Mouse (Mus musculus): ENCODE measurements around the gene Fgd3. TPM values are rescaled to one million over a fixed set of nuclear protein-coding genes. Genes with fewer than 3 reads are reported as not detected.

Gene Fgd3
- polyA plus RNA-seq, 1 experiment from 2014 or later = 2.7 TPM

GRCm38 (mm10) chr13:49242321-49243065, 77.6 kb downstream of the Fgd3 start:
- no peaks in the 10 kb centered on the region for H3K4me1 ChIP-seq (ENCODE audit: control insufficient read depth, insufficient read depth, low read length)
- WGBS = 69% methylated on average over 9 of the region's 9 CpGs
- no peak overlapping the region for H3K4me3 ChIP-seq (ENCODE audit: low read depth, low read length)
- H3K9ac ChIP-seq (ENCODE audit: low read depth, low read length) = no peak overlapping the region
- no peaks in the 10 kb centered on the region for H3K36me3 ChIP-seq (ENCODE audit: control insufficient read depth, insufficient read depth, low read length)
- peaks cover 11% of the 10 kb centered on the region for H3K27me3 ChIP-seq (ENCODE audit: control insufficient read depth, insufficient read depth, low read depth, low read length)
- no peaks in the 10 kb centered on the region for H3K9me3 ChIP-seq (replicated peaks; ENCODE audit: control insufficient read depth, low read length, poor library complexity, severe bottlenecking)
- ATAC-seq = no peak
- no peak overlapping the region for H3K4me2 ChIP-seq (ENCODE audit: low read length)
- no peak overlapping the region for H3K27ac ChIP-seq (ENCODE audit: low read length)

- WGBS = 94% methylated on average over 8 of the region's 8 CpGs
Measured at GRCm38 (mm10) chr13:49238737-49239136, 81.4 kb downstream of the Fgd3 start.

GRCm38 (mm10) chr13:49237617-49238016, 82.5 kb downstream of the Fgd3 start:
- Histone ChIP-seq H3K27me3 (ENCODE audit: control insufficient read depth, insufficient read depth, low read depth, low read length) (no peaks in the 10 kb centered on the region), H3K4me1 (ENCODE audit: control insufficient read depth, insufficient read depth, low read length) (no peaks in the 10 kb centered on the region), H3K9ac (ENCODE audit: low read depth, low read length) (no peak overlapping the region), H3K27ac (ENCODE audit: low read length) (no peak overlapping the region), H3K36me3 (ENCODE audit: control insufficient read depth, insufficient read depth, low read length) (no peaks in the 10 kb centered on the region), H3K4me3 (ENCODE audit: low read depth, low read length) (no peak overlapping the region), H3K9me3 (replicated peaks; ENCODE audit: control insufficient read depth, low read length, poor library complexity, severe bottlenecking) (no peaks in the 10 kb centered on the region), H3K4me2 (ENCODE audit: low read length) (no peak overlapping the region)
- no peak for ATAC-seq
- 95% methylated on average over 8 of the region's 8 CpGs for WGBS

More at GRCm38 (mm10) chr13:49238737-49239136, 81.4 kb downstream of the Fgd3 start:
- no peaks in the 10 kb centered on the region for H3K27me3 ChIP-seq (ENCODE audit: control insufficient read depth, insufficient read depth, low read depth, low read length)
- no peaks in the 10 kb centered on the region for H3K4me1 ChIP-seq (ENCODE audit: control insufficient read depth, insufficient read depth, low read length)
- no peak overlapping the region for H3K4me2 ChIP-seq (ENCODE audit: low read length)
- H3K36me3 ChIP-seq (ENCODE audit: control insufficient read depth, insufficient read depth, low read length) = no peaks in the 10 kb centered on the region
- ATAC-seq = no peak
- H3K4me3 ChIP-seq (ENCODE audit: low read depth, low read length) = no peak overlapping the region
- H3K27ac ChIP-seq (ENCODE audit: low read length) = no peak overlapping the region
- H3K9ac ChIP-seq (ENCODE audit: low read depth, low read length) = no peak overlapping the region
- H3K9me3 ChIP-seq (replicated peaks; ENCODE audit: control insufficient read depth, low read length, poor library complexity, severe bottlenecking) = no peaks in the 10 kb centered on the region

GRCm38 (mm10) chr13:49234711-49235110, 85.4 kb downstream of the Fgd3 start:
- H3K27ac ChIP-seq (ENCODE audit: low read length) = no peak overlapping the region
- H3K4me3 ChIP-seq (ENCODE audit: low read depth, low read length) = no peak overlapping the region
- no peaks in the 10 kb centered on the region for H3K36me3 ChIP-seq (ENCODE audit: control insufficient read depth, insufficient read depth, low read length)
- no peak overlapping the region for H3K9ac ChIP-seq (ENCODE audit: low read depth, low read length)
- H3K9me3 ChIP-seq (replicated peaks; ENCODE audit: control insufficient read depth, low read length, poor library complexity, severe bottlenecking) = no peaks in the 10 kb centered on the region
- no peaks in the 10 kb centered on the region for H3K27me3 ChIP-seq (ENCODE audit: control insufficient read depth, insufficient read depth, low read depth, low read length)
- no peaks in the 10 kb centered on the region for H3K4me1 ChIP-seq (ENCODE audit: control insufficient read depth, insufficient read depth, low read length)
- H3K4me2 ChIP-seq (ENCODE audit: low read length) = no peak overlapping the region
- 96% methylated on average over 4 of the region's 4 CpGs for WGBS
- no peak for ATAC-seq

- 80% methylated on average over 8 of the region's 8 CpGs for WGBS
- Histone ChIP-seq H3K4me1 (ENCODE audit: control insufficient read depth, insufficient read depth, low read length) (no peaks in the 10 kb centered on the region), H3K4me3 (ENCODE audit: low read depth, low read length) (no peak overlapping the region), H3K36me3 (ENCODE audit: control insufficient read depth, insufficient read depth, low read length) (no peaks in the 10 kb centered on the region), H3K4me2 (ENCODE audit: low read length) (no peak overlapping the region), H3K27ac (ENCODE audit: low read length) (no peak overlapping the region), H3K9ac (ENCODE audit: low read depth, low read length) (no peak overlapping the region), H3K27me3 (ENCODE audit: control insufficient read depth, insufficient read depth, low read depth, low read length) (no peaks in the 10 kb centered on the region), H3K9me3 (replicated peaks; ENCODE audit: control insufficient read depth, low read length, poor library complexity, severe bottlenecking) (no peaks in the 10 kb centered on the region)
- no peak for ATAC-seq
Measured at GRCm38 (mm10) chr13:49233792-49234572, 86.1 kb downstream of the Fgd3 start.

- no peaks in the 10 kb centered on the region for H3K27me3 ChIP-seq (ENCODE audit: control insufficient read depth, insufficient read depth, low read depth, low read length)
- no peak overlapping the region for H3K9ac ChIP-seq (ENCODE audit: low read depth, low read length)
- H3K4me2 ChIP-seq (ENCODE audit: low read length) = no peak overlapping the region
- H3K27ac ChIP-seq (ENCODE audit: low read length) = no peak overlapping the region
- H3K9me3 ChIP-seq (replicated peaks; ENCODE audit: control insufficient read depth, low read length, poor library complexity, severe bottlenecking) = no peaks in the 10 kb centered on the region
- 26% methylated on average over 4 of the region's 4 CpGs for WGBS
- no peaks in the 10 kb centered on the region for H3K4me1 ChIP-seq (ENCODE audit: control insufficient read depth, insufficient read depth, low read length)
- no peaks in the 10 kb centered on the region for H3K36me3 ChIP-seq (ENCODE audit: control insufficient read depth, insufficient read depth, low read length)
- no peak for ATAC-seq
- no peak overlapping the region for H3K4me3 ChIP-seq (ENCODE audit: low read depth, low read length)
Measured at GRCm38 (mm10) chr13:49225633-49226032, 94.5 kb downstream of the Fgd3 start.

- no peak for ATAC-seq
- H3K9me3 ChIP-seq (replicated peaks; ENCODE audit: control insufficient read depth, low read length, poor library complexity, severe bottlenecking) = no peaks in the 10 kb centered on the region
- 63% methylated on average over 3 of the region's 3 CpGs for WGBS
- no peak overlapping the region for H3K9ac ChIP-seq (ENCODE audit: low read depth, low read length)
- H3K4me2 ChIP-seq (ENCODE audit: low read length) = no peak overlapping the region
- no peaks in the 10 kb centered on the region for H3K27me3 ChIP-seq (ENCODE audit: control insufficient read depth, insufficient read depth, low read depth, low read length)
- no peaks in the 10 kb centered on the region for H3K36me3 ChIP-seq (ENCODE audit: control insufficient read depth, insufficient read depth, low read length)
- H3K4me3 ChIP-seq (ENCODE audit: low read depth, low read length) = no peak overlapping the region
- H3K4me1 ChIP-seq (ENCODE audit: control insufficient read depth, insufficient read depth, low read length) = no peaks in the 10 kb centered on the region
- no peak overlapping the region for H3K27ac ChIP-seq (ENCODE audit: low read length)
Measured at GRCm38 (mm10) chr13:49225159-49225558, 95.0 kb downstream of the Fgd3 start.

- Histone ChIP-seq H3K27me3 (ENCODE audit: control insufficient read depth, insufficient read depth, low read depth, low read length) (no peaks in the 10 kb centered on the region), H3K9me3 (replicated peaks; ENCODE audit: control insufficient read depth, low read length, poor library complexity, severe bottlenecking) (no peaks in the 10 kb centered on the region), H3K4me1 (ENCODE audit: control insufficient read depth, insufficient read depth, low read length) (no peaks in the 10 kb centered on the region), H3K27ac (ENCODE audit: low read length) (no peak overlapping the region), H3K9ac (ENCODE audit: low read depth, low read length) (no peak overlapping the region), H3K36me3 (ENCODE audit: control insufficient read depth, insufficient read depth, low read length) (no peaks in the 10 kb centered on the region), H3K4me3 (ENCODE audit: low read depth, low read length) (no peak overlapping the region), H3K4me2 (ENCODE audit: low read length) (no peak overlapping the region)
- no peak for ATAC-seq
- 21% methylated on average over 6 of the region's 6 CpGs for WGBS
Measured at GRCm38 (mm10) chr13:49224729-49225128, 95.4 kb downstream of the Fgd3 start.

- 19% methylated on average over 10 of the region's 10 CpGs for whole genome bisulfite sequencing
- no peak overlapping the region for H3K4me3 ChIP-seq (ENCODE audit: low read depth, low read length)
- no peaks in the 10 kb centered on the region for H3K4me1 ChIP-seq (ENCODE audit: control insufficient read depth, insufficient read depth, low read length)
- H3K9ac ChIP-seq (ENCODE audit: low read depth, low read length) = no peak overlapping the region
- no peak overlapping the region for H3K27ac ChIP-seq (ENCODE audit: low read length)
- H3K4me2 ChIP-seq (ENCODE audit: low read length) = no peak overlapping the region
- no peaks in the 10 kb centered on the region for H3K27me3 ChIP-seq (ENCODE audit: control insufficient read depth, insufficient read depth, low read depth, low read length)
- H3K9me3 ChIP-seq (replicated peaks; ENCODE audit: control insufficient read depth, low read length, poor library complexity, severe bottlenecking) = no peaks in the 10 kb centered on the region
- no peaks in the 10 kb centered on the region for H3K36me3 ChIP-seq (ENCODE audit: control insufficient read depth, insufficient read depth, low read length)
- ATAC-seq = no peak
Measured at GRCm38 (mm10) chr13:49224314-49224713, 95.8 kb downstream of the Fgd3 start.

All from midbrain, embryonic 16.5 days (tissue).